Mouse (Mus musculus) midbrain, postnatal 0 days (tissue): ENCODE measurements at regions not wholly inside any gene's neighbourhood (a gene's known extent, or its start where the extent isn't known, plus 50 kb on each side); places are given as distances from the start of the nearest gene placed in this dataset.

Experiments used
- ATAC-seq: fragments of 200-750 bp; cut with Nextera tagmentation; 2 replicates; pipeline ENCODE4 v1.8.0; 2017; ENCODE audit warnings: moderate number of reproducible peaks, mild to moderate bottlenecking, moderate TSS enrichment, moderate library complexity; ENCODE audit not compliant: low FRiP score
- DNase-seq: peaks from one replicate; pipeline ENCODE4 v3.0.0-alpha.2; 2015; ENCODE audit warnings: low spot score
- H3K27ac ChIP-seq: fragments of 300-500 bp; sonication (generic); 2 replicates; pipeline ENCODE4 v1.5.1; 2014; ENCODE audit warnings: low read depth, mild to moderate bottlenecking, low read length, mixed read lengths
- H3K27me3 ChIP-seq: fragments of 300-500 bp; sonication (generic); 2 replicates; pipeline ENCODE4 v1.6.1; 2014; ENCODE audit warnings: low read length, control low read depth, mixed read lengths; ENCODE audit not compliant: insufficient read depth
- H3K36me3 ChIP-seq: fragments of 300-500 bp; sonication (generic); 2 replicates; pipeline ENCODE4 v1.6.1; 2014; ENCODE audit warnings: low read length, control low read depth, mixed read lengths; ENCODE audit not compliant: insufficient read depth
- H3K4me1 ChIP-seq: fragments of 300-500 bp; sonication (generic); 2 replicates; pipeline ENCODE4 v1.6.1; 2014; ENCODE audit warnings: mild to moderate bottlenecking, control low read depth, antibody characterized with exemption, low read length, mixed read lengths; ENCODE audit not compliant: insufficient read depth
- H3K4me2 ChIP-seq: fragments of 300-500 bp; sonication (generic); 2 replicates; pipeline ENCODE4 v1.6.1; 2014; ENCODE audit warnings: low read depth, mild to moderate bottlenecking, low read length, mixed read lengths; ENCODE audit not compliant: poor library complexity, severe bottlenecking
- H3K4me3 ChIP-seq: fragments of 300-500 bp; sonication (generic); 2 replicates; pipeline ENCODE4 v1.5.1; 2014; ENCODE audit warnings: low read depth, mild to moderate bottlenecking, low read length, moderate library complexity
- H3K9ac ChIP-seq: fragments of 300-500 bp; sonication (generic); replicated peaks from 2 replicates; pipeline ENCODE4 v1.6.1; 2014; ENCODE audit warnings: mild to moderate bottlenecking, low read length, moderate library complexity, mixed read lengths; ENCODE audit not compliant: poor library complexity, severe bottlenecking
- H3K9me3 ChIP-seq: fragments of 300-500 bp; sonication (generic); 2 replicates; pipeline ENCODE4 v1.6.1; 2016; ENCODE audit warnings: low read length, control low read depth
- CTCF ChIP-seq: IDR thresholded peaks from 2 replicates; pipeline ENCODE4 v1.5.1; 2016; ENCODE audit warnings: antibody characterized with exemption, mild to moderate bottlenecking
- WGBS: fragments of 180-500 bp; shearing (Covaris S2); extraction: QIAGEN DNeasy Blood & Tissue Kit; methylation state at CpG from one replicate; pipeline ENCODE4 v1.1.7; 2014; 5-methylcytosine and 5-hydroxymethylcytosine counted together

GRCm38 (mm10) chr13:75590836-75591235, 115.7 kb upstream of the Ell2 start:
- WGBS = 78% methylated on average over 2 of the region's 2 CpGs
- TF ChIP-seq CTCF = no peak
- no peak for ATAC-seq
- no peaks in the 10 kb centered on the region for H3K4me1 ChIP-seq
- H3K27me3 ChIP-seq = no peaks in the 10 kb centered on the region
- no peak for DNase-seq
- H3K36me3 ChIP-seq = no peaks in the 10 kb centered on the region
- H3K9ac ChIP-seq = no peak overlapping the region
- H3K9me3 ChIP-seq = no peaks in the 10 kb centered on the region
- no peak overlapping the region for H3K27ac ChIP-seq
- H3K4me2 ChIP-seq = no peak overlapping the region
- H3K4me3 ChIP-seq = no peak overlapping the region

- 90% methylated on average over 2 of the region's 2 CpGs for WGBS
- no peak overlapping the region for H3K4me2 ChIP-seq
- H3K9ac ChIP-seq = no peak overlapping the region
- ATAC-seq = no peak
- no peak for DNase-seq
- H3K4me3 ChIP-seq = no peak overlapping the region
- H3K9me3 ChIP-seq = no peaks in the 10 kb centered on the region
- no peaks in the 10 kb centered on the region for H3K27me3 ChIP-seq
- H3K4me1 ChIP-seq = no peaks in the 10 kb centered on the region
- no peaks in the 10 kb centered on the region for H3K36me3 ChIP-seq
- no peak overlapping the region for H3K27ac ChIP-seq
- TF ChIP-seq CTCF = no peak
Measured at GRCm38 (mm10) chr13:75596856-75597255, 109.7 kb upstream of the Ell2 start.

DNA sequence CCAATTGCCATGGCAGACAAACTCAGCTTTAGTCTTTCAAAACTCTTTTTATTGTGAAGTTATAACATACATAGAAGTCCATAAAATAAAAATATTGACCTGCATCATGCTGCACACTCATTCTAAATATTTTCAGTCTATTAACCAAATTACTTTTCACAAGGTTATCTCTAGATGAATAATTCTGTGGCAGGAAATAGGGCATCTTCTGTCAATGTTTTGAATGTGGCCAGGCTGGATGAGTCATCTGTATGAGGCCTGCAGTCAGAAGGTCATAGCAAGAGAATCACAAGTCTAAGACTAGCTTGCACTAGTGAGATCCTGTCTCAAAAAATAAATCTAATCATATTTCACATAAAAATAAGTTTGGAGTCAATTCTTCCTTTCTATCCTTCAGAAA, 108.4 kb upstream of the Ell2 start:
- no peak overlapping the region for H3K27ac ChIP-seq
- no peak overlapping the region for H3K9ac ChIP-seq
- ATAC-seq = no peak

GRCm38 (mm10) chr13:75598675-75599074, 107.9 kb upstream of the Ell2 start:
- Histone ChIP-seq H3K9ac (no peak overlapping the region), H3K27me3 (no peaks in the 10 kb centered on the region), H3K36me3 (no peaks in the 10 kb centered on the region), H3K9me3 (no peaks in the 10 kb centered on the region), H3K4me3 (no peak overlapping the region), H3K27ac (no peak overlapping the region), H3K4me2 (no peak overlapping the region), H3K4me1 (no peaks in the 10 kb centered on the region)
- 91% methylated on average over 1 of the region's 1 CpGs for WGBS
- no peak for DNase-seq
- no peak for ATAC-seq
- TF ChIP-seq CTCF = no peak

More for the DNA sequence above, 108.4 kb upstream of the Ell2 start:
- no peaks in the 10 kb centered on the region for H3K4me1 ChIP-seq
- no peaks in the 10 kb centered on the region for H3K9me3 ChIP-seq
- DNase-seq = no peak
- no peak overlapping the region for H3K4me3 ChIP-seq
- H3K4me2 ChIP-seq = no peak overlapping the region
- no peaks in the 10 kb centered on the region for H3K27me3 ChIP-seq
- no peak for TF ChIP-seq CTCF
- H3K36me3 ChIP-seq = no peaks in the 10 kb centered on the region

DNA sequence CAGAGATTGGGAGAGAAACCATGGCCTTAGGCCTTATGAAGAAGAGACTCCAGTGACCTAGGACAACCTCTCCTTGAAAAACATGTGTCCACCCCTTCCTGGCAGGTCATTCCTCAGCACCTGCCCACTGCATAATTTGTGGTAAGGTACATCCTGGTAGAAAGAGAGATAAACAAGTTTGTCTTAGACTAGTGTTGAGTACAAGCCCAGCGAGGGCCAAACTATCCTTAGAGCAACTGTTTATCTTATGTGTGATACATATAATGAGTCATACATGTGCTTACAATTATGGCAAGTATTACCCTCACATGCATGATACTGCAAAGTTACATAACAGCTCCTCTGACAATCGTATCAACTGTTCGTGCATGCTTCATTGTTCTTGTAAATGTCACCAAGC, 83.3 kb upstream of the Ell2 start:
- Histone ChIP-seq H3K9me3 (no peaks in the 10 kb centered on the region), H3K4me3 (no peak overlapping the region), H3K4me1 (no peaks in the 10 kb centered on the region), H3K4me2 (no peak overlapping the region), H3K27ac (no peak overlapping the region), H3K9ac (no peak overlapping the region), H3K36me3 (no peaks in the 10 kb centered on the region), H3K27me3 (no peaks in the 10 kb centered on the region)
- ATAC-seq = no peak
- 93% methylated on average over 3 of the region's 3 CpGs for WGBS
- no peak for DNase-seq
- no peak for TF ChIP-seq CTCF

GRCm38 (mm10) chr13:75627405-75627804, 79.2 kb upstream of the Ell2 start:
- Histone ChIP-seq H3K4me1 (no peaks in the 10 kb centered on the region), H3K9me3 (no peaks in the 10 kb centered on the region), H3K9ac (no peak overlapping the region), H3K27me3 (no peaks in the 10 kb centered on the region), H3K36me3 (no peaks in the 10 kb centered on the region), H3K4me3 (no peak overlapping the region), H3K4me2 (no peak overlapping the region), H3K27ac (no peak overlapping the region)
- DNase-seq (no peak), ATAC-seq (no peak)
- 83% methylated on average over 1 of the region's 1 CpGs for WGBS
- TF ChIP-seq CTCF = no peak

GRCm38 (mm10) chr13:75631048-75631447, 75.5 kb upstream of the Ell2 start:
- no peaks in the 10 kb centered on the region for H3K9me3 ChIP-seq
- no peak for ATAC-seq
- TF ChIP-seq CTCF = no peak
- H3K36me3 ChIP-seq = no peaks in the 10 kb centered on the region
- H3K4me3 ChIP-seq = no peak overlapping the region
- H3K27me3 ChIP-seq = no peaks in the 10 kb centered on the region
- no peak overlapping the region for H3K9ac ChIP-seq
- no peak overlapping the region for H3K27ac ChIP-seq
- WGBS = 95% methylated on average over 1 of the region's 1 CpGs
- no peak overlapping the region for H3K4me2 ChIP-seq
- H3K4me1 ChIP-seq = no peaks in the 10 kb centered on the region
- no peak for DNase-seq
